Mouse (Mus musculus): ENCODE results near the gene Dcxr.

- TF ChIP-seq CTCF (IDR thresholded peaks at IDR 0.05; ENCODE audit: low read depth) (no peak), EP300 (IDR thresholded peaks at IDR 0.05; ENCODE audit: low read depth) (no peak)
Measured at GRCm38 (mm10) chr11:120726243-120727168, 575 bp downstream of the Dcxr start.
